Mouse (Mus musculus): ENCODE measurements around the gene Gnao1. TPM values are rescaled to one million over a fixed set of nuclear protein-coding genes. Genes with fewer than 3 reads are reported as not detected.

The Gnao1 gene
- polyA plus RNA-seq, 1 experiment from 2014 or later = 187 TPM

- Histone ChIP-seq H3K9ac (replicated peaks; ENCODE audit: low read depth, low read length) (peak overlapping the region; percentile 48), H3K27me3 (replicated peaks; ENCODE audit: control insufficient read depth, insufficient read depth, low read length) (no peaks in the 10 kb centered on the region), H3K9me3 (ENCODE audit: control insufficient read depth, low read length) (no peaks in the 10 kb centered on the region), H3K27ac (ENCODE audit: low read length) (peak overlapping the region; percentile 10), H3K4me1 (replicated peaks; ENCODE audit: control insufficient read depth, insufficient read depth, low read length) (peaks cover 35% of the 10 kb centered on the region), H3K4me3 (replicated peaks; ENCODE audit: low read length) (peak overlapping the region; percentile 93), H3K36me3 (ENCODE audit: control insufficient read depth, insufficient read depth) (peaks cover 2% of the 10 kb centered on the region; the same call in 1 of the 2 replicates), H3K4me2 (ENCODE audit: low read length) (peak overlapping the region; percentile 89)
- no peak for ATAC-seq
- 37% methylated on average over 6 of the region's 6 CpGs for WGBS
These were observed 4.5 kb downstream of the Gnao1 start for GRCm38 (mm10) chr8:93814266-93814665.

DNA sequence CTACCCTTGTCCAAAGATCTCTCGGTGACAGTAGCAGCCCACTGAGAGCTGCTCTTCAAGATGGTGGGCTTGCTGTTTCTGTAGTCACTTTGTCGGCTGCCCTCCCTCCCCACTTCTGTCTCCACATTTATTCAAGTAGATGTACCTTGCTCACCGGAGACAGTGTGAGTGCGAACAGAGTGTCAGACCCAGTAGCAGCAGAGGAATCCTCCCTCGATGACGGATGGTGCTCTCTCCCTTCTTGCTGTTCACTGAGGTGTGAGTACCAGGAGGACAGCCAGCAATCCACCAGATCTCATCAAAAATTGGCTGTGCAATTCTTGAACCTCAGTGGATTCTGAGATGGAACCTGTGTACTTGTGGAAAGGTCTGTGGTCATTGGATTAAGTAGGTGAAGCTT is 6.5 kb downstream of the Gnao1 start:
- H3K27me3 ChIP-seq (replicated peaks; ENCODE audit: control insufficient read depth, insufficient read depth, low read length) = no peaks in the 10 kb centered on the region
- H3K4me2 ChIP-seq (ENCODE audit: low read length) = peak overlapping the region; percentile 8; the same call in 1 of the 2 replicates
- H3K4me1 ChIP-seq (replicated peaks; ENCODE audit: control insufficient read depth, insufficient read depth, low read length) = peaks cover 34% of the 10 kb centered on the region
- H3K27ac ChIP-seq (ENCODE audit: low read length) = no peak overlapping the region
- H3K4me3 ChIP-seq (replicated peaks; ENCODE audit: low read length) = no peak overlapping the region
- WGBS = 64% methylated on average over 6 of the region's 6 CpGs
- ATAC-seq = no peak
- no peak overlapping the region for H3K9ac ChIP-seq (replicated peaks; ENCODE audit: low read depth, low read length)
- H3K36me3 ChIP-seq (ENCODE audit: control insufficient read depth, insufficient read depth) = peaks cover 2% of the 10 kb centered on the region; the same call in 1 of the 2 replicates
- H3K9me3 ChIP-seq (ENCODE audit: control insufficient read depth, low read length) = no peaks in the 10 kb centered on the region

DNA sequence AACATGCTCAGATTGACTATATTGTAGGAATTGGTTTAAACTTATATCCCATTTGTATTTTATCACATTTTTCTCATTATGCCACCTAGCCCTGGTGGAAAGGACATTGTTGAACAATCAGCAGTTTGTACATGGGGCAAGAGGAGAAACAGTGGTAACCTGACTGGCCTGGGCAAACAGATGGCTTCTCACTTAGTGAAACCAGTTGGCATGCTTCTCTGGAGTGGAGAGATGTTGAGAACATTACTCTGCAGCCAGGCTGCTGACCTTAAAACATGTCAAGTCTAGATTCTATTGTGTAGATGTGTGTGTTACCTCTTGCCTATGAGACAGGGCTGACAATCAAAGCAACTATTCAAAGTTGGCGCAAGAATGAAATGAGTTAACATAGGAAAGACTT is 7.6 kb downstream of the Gnao1 start:
- no peak overlapping the region for H3K27ac ChIP-seq (ENCODE audit: low read length)
- no peak for ATAC-seq

DNA sequence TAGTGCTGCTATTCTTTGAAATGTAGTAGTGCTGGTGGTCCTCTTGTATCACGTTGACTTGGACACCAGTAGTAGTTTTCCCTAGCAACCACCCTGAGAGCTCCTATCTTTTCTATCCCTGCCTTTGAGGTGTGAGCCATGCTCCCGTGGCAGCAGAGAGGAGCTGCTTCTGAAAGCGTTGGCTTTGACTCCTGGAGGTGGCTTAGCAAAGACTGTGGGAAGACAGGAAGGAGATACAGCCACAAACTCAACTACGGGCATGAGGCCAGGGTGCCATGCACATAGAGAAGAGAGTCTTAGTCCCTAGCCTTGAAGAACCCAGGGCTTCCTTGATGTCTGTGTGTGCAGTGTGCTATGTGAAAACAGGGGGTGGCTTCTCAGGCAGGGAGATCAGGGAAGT is 10.2 kb downstream of the Gnao1 start:
- no peak overlapping the region for H3K27ac ChIP-seq (ENCODE audit: low read length)
- no peak overlapping the region for H3K9ac ChIP-seq (replicated peaks; ENCODE audit: low read depth, low read length)
- ATAC-seq = no peak
- H3K36me3 ChIP-seq (ENCODE audit: control insufficient read depth, insufficient read depth) = peaks cover 13% of the 10 kb centered on the region
- no peak overlapping the region for H3K4me3 ChIP-seq (replicated peaks; ENCODE audit: low read length)
- no peaks in the 10 kb centered on the region for H3K9me3 ChIP-seq (ENCODE audit: control insufficient read depth, low read length)
- H3K27me3 ChIP-seq (replicated peaks; ENCODE audit: control insufficient read depth, insufficient read depth, low read length) = no peaks in the 10 kb centered on the region
- no peak overlapping the region for H3K4me2 ChIP-seq (ENCODE audit: low read length)
- WGBS = 87% methylated on average over 4 of the region's 4 CpGs
- peaks cover 19% of the 10 kb centered on the region for H3K4me1 ChIP-seq (replicated peaks; ENCODE audit: control insufficient read depth, insufficient read depth, low read length)

More for the DNA sequence above, 7.6 kb downstream of the Gnao1 start:
- Histone ChIP-seq H3K9me3 (ENCODE audit: control insufficient read depth, low read length) (no peaks in the 10 kb centered on the region), H3K36me3 (ENCODE audit: control insufficient read depth, insufficient read depth) (peaks cover 2% of the 10 kb centered on the region; the same call in 1 of the 2 replicates), H3K4me2 (ENCODE audit: low read length) (no peak overlapping the region), H3K4me1 (replicated peaks; ENCODE audit: control insufficient read depth, insufficient read depth, low read length) (peaks cover 31% of the 10 kb centered on the region), H3K9ac (replicated peaks; ENCODE audit: low read depth, low read length) (no peak overlapping the region), H3K4me3 (replicated peaks; ENCODE audit: low read length) (no peak overlapping the region), H3K27me3 (replicated peaks; ENCODE audit: control insufficient read depth, insufficient read depth, low read length) (no peaks in the 10 kb centered on the region)
- 95% methylated on average over 1 of the region's 1 CpGs for WGBS

- H3K27me3 ChIP-seq (replicated peaks; ENCODE audit: control insufficient read depth, insufficient read depth, low read length) = no peaks in the 10 kb centered on the region
- H3K4me1 ChIP-seq (replicated peaks; ENCODE audit: control insufficient read depth, insufficient read depth, low read length) = peaks cover 6% of the 10 kb centered on the region
- peaks cover 16% of the 10 kb centered on the region for H3K36me3 ChIP-seq (ENCODE audit: control insufficient read depth, insufficient read depth)
- 90% methylated on average over 7 of the region's 7 CpGs for WGBS
- no peak for ATAC-seq
- H3K4me2 ChIP-seq (ENCODE audit: low read length) = no peak overlapping the region
- H3K9me3 ChIP-seq (ENCODE audit: control insufficient read depth, low read length) = no peaks in the 10 kb centered on the region
- H3K27ac ChIP-seq (ENCODE audit: low read length) = no peak overlapping the region
- no peak overlapping the region for H3K4me3 ChIP-seq (replicated peaks; ENCODE audit: low read length)
- H3K9ac ChIP-seq (replicated peaks; ENCODE audit: low read depth, low read length) = no peak overlapping the region
These were observed 11.6 kb downstream of the Gnao1 start for GRCm38 (mm10) chr8:93821327-93821726.

DNA sequence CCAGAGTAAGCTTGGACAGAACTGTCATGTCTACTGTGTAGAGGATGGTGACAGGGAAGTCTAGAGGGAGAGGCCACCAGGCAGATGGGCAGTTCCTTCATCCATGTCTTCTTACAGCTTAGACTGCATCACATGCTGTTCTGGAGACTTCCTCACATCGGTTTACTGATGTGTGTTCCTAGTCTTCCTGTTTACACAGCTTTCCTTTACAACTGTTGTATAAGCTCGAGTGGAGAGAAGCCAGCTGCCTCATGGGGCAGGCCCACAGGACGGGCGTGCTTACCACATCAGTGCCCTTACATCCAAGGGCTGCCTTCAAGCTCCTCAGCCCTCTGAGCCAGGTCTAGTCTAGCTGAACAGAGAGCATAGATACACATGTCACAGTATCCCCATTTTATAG is 15.6 kb downstream of the Gnao1 start:
- Histone ChIP-seq H3K4me1 (replicated peaks; ENCODE audit: control insufficient read depth, insufficient read depth, low read length) (peaks cover 5% of the 10 kb centered on the region), H3K4me2 (ENCODE audit: low read length) (no peak overlapping the region), H3K36me3 (ENCODE audit: control insufficient read depth, insufficient read depth) (peaks cover 14% of the 10 kb centered on the region), H3K4me3 (replicated peaks; ENCODE audit: low read length) (no peak overlapping the region), H3K27ac (ENCODE audit: low read length) (no peak overlapping the region), H3K9me3 (ENCODE audit: control insufficient read depth, low read length) (no peaks in the 10 kb centered on the region), H3K9ac (replicated peaks; ENCODE audit: low read depth, low read length) (no peak overlapping the region), H3K27me3 (replicated peaks; ENCODE audit: control insufficient read depth, insufficient read depth, low read length) (no peaks in the 10 kb centered on the region)
- no peak for ATAC-seq
- WGBS = 74% methylated on average over 4 of the region's 4 CpGs

DNA sequence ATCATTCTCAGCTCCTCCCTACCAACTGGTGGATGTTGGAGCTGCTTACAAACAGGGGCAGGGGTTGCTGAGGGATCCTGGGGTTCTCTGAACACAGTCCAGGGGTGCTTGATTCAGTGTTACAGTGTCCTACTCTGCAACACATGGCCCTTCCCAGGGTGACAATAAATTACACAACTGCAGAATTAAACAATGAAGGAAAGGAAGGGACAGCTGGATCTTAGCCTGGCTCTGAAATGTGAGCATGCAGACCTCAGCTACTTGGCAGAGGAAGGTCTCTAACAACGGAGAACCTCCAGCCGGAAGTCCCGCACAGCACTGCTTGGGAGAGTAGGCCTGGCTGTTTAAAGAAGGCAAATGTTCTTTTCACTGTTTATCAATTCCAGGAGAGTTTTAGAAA is 20.9 kb downstream of the Gnao1 start:
- H3K9ac ChIP-seq (replicated peaks; ENCODE audit: low read depth, low read length) = no peak overlapping the region
- peaks cover 39% of the 10 kb centered on the region for H3K4me1 ChIP-seq (replicated peaks; ENCODE audit: control insufficient read depth, insufficient read depth, low read length)
- H3K4me2 ChIP-seq (ENCODE audit: low read length) = no peak overlapping the region
- H3K27ac ChIP-seq (ENCODE audit: low read length) = no peak overlapping the region
- no peaks in the 10 kb centered on the region for H3K27me3 ChIP-seq (replicated peaks; ENCODE audit: control insufficient read depth, insufficient read depth, low read length)
- no peaks in the 10 kb centered on the region for H3K36me3 ChIP-seq (ENCODE audit: control insufficient read depth, insufficient read depth)
- 39% methylated on average over 3 of the region's 3 CpGs for WGBS
- no peaks in the 10 kb centered on the region for H3K9me3 ChIP-seq (ENCODE audit: control insufficient read depth, low read length)
- ATAC-seq = 0 out of 2 replicates have a peak, but pooled peaks have one; percentile 27
- H3K4me3 ChIP-seq (replicated peaks; ENCODE audit: low read length) = no peak overlapping the region

DNA sequence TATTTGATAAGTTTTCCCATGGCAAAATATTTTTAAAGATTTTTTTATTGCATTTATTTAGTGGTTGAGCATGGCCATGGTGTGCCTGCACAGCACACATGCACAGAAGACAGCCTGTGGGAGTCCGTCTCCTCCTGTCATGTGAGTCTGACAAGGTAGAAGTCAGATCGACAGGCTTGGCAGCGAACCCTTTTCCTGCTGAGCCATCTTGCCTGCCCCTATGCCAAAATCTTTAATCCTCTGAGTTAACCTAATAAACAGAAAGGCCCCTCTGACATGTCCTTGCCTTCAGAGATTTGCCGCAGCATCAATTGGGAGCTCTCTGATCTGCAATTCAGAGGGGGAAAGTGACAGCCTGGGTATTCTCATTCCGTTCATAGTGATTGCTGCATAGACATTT is 26.0 kb downstream of the Gnao1 start:
- no peaks in the 10 kb centered on the region for H3K9me3 ChIP-seq (ENCODE audit: control insufficient read depth, low read length)
- no peak overlapping the region for H3K4me2 ChIP-seq (ENCODE audit: low read length)
- H3K27me3 ChIP-seq (replicated peaks; ENCODE audit: control insufficient read depth, insufficient read depth, low read length) = no peaks in the 10 kb centered on the region
- peaks cover 59% of the 10 kb centered on the region for H3K4me1 ChIP-seq (replicated peaks; ENCODE audit: control insufficient read depth, insufficient read depth, low read length)
- no peak for ATAC-seq
- H3K9ac ChIP-seq (replicated peaks; ENCODE audit: low read depth, low read length) = no peak overlapping the region
- H3K36me3 ChIP-seq (ENCODE audit: control insufficient read depth, insufficient read depth) = no peaks in the 10 kb centered on the region
- no peak overlapping the region for H3K4me3 ChIP-seq (replicated peaks; ENCODE audit: low read length)
- 30% methylated on average over 5 of the region's 5 CpGs for WGBS
- H3K27ac ChIP-seq (ENCODE audit: low read length) = no peak overlapping the region

- 24% methylated on average over 8 of the region's 8 CpGs for WGBS
These were observed 29.3 kb downstream of the Gnao1 start for GRCm38 (mm10) chr8:93839113-93839512.

DNA sequence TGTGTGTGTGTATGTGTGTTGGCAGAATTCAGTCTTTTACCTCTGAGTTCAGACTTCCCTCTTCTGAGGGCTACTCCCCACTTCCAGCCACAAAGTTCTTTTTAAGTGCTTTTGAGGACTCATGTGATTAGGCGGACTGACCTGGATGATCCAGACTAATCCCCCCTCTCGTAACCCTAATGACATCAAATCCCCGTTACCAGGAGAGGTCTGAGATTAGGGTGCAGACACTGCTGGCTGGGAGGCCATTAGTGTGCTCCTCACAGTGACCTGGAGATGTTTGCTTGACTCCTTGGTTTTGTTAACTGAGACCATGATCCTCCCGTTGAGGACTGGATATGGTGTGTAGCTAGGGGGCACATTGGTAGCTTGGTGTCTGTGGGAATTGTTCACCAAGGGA is 30.7 kb downstream of the Gnao1 start:
- Histone ChIP-seq H3K36me3 (ENCODE audit: control insufficient read depth, insufficient read depth) (no peaks in the 10 kb centered on the region), H3K4me1 (replicated peaks; ENCODE audit: control insufficient read depth, insufficient read depth, low read length) (peaks cover 68% of the 10 kb centered on the region), H3K9ac (replicated peaks; ENCODE audit: low read depth, low read length) (no peak overlapping the region), H3K4me3 (replicated peaks; ENCODE audit: low read length) (no peak overlapping the region), H3K9me3 (ENCODE audit: control insufficient read depth, low read length) (no peaks in the 10 kb centered on the region), H3K27ac (ENCODE audit: low read length) (no peak overlapping the region), H3K4me2 (ENCODE audit: low read length) (no peak overlapping the region), H3K27me3 (replicated peaks; ENCODE audit: control insufficient read depth, insufficient read depth, low read length) (no peaks in the 10 kb centered on the region)
- WGBS = 29% methylated on average over 4 of the region's 4 CpGs
- ATAC-seq = peak; percentile 1; the same call in 1 of the 2 replicates

More at GRCm38 (mm10) chr8:93839113-93839512, 29.3 kb downstream of the Gnao1 start:
- peak; percentile 37 for ATAC-seq
- H3K4me1 ChIP-seq (replicated peaks; ENCODE audit: control insufficient read depth, insufficient read depth, low read length) = peaks cover 71% of the 10 kb centered on the region
- H3K9ac ChIP-seq (replicated peaks; ENCODE audit: low read depth, low read length) = no peak overlapping the region
- H3K9me3 ChIP-seq (ENCODE audit: control insufficient read depth, low read length) = no peaks in the 10 kb centered on the region
- H3K4me3 ChIP-seq (replicated peaks; ENCODE audit: low read length) = no peak overlapping the region
- H3K4me2 ChIP-seq (ENCODE audit: low read length) = no peak overlapping the region
- no peaks in the 10 kb centered on the region for H3K36me3 ChIP-seq (ENCODE audit: control insufficient read depth, insufficient read depth)
- no peaks in the 10 kb centered on the region for H3K27me3 ChIP-seq (replicated peaks; ENCODE audit: control insufficient read depth, insufficient read depth, low read length)
- H3K27ac ChIP-seq (ENCODE audit: low read length) = no peak overlapping the region

All from forebrain, embryonic 16.5 days (tissue).